Mouse (Mus musculus) gastrocnemius, postnatal 10 days (tissue): Measurements from ENCODE around the gene Mkln1. TPM values are rescaled to one million over a fixed set of nuclear protein-coding genes. Genes with fewer than 3 reads are reported as not detected.

Experiments
- DNase-seq: peaks from one replicate; pipeline ENCODE4 v3.0.0; 2021; ENCODE audit warnings: mixed read lengths
- total RNA-seq, 2 experiments: library from RNA; stranded (reverse); gene quantifications; 2 replicates each; pipeline ENCODE4 v1.2.3; 2021

Mkln1 gene
- total RNA-seq, 2 experiments from 2014 or later: 104 to 118 TPM

- no peak for DNase-seq
Observed at GRCm38 (mm10) chr6:31397775-31398430, 632 bp upstream of the Mkln1 start.

GRCm38 (mm10) chr6:31399206-31399549 lies 643 bp downstream of the Mkln1 start:
- no peak for DNase-seq

- DNase-seq: peak; percentile 26
Observed at GRCm38 (mm10) chr6:31399566-31399965, 1.0 kb downstream of the Mkln1 start.

- DNase-seq: no peak
Observed at GRCm38 (mm10) chr6:31411017-31411416, 12.5 kb downstream of the Mkln1 start.

- DNase-seq: no peak
Observed at GRCm38 (mm10) chr6:31412487-31412886, 14.0 kb downstream of the Mkln1 start.

- no peak for DNase-seq
Observed at GRCm38 (mm10) chr6:31413556-31413955, 15.0 kb downstream of the Mkln1 start.

- no peak for DNase-seq
Observed at GRCm38 (mm10) chr6:31414303-31414702, 15.8 kb downstream of the Mkln1 start.

GRCm38 (mm10) chr6:31425428-31425827 lies 26.9 kb downstream of the Mkln1 start:
- no peak for DNase-seq

GRCm38 (mm10) chr6:31437264-31437663 lies 38.7 kb downstream of the Mkln1 start:
- DNase-seq: no peak

GRCm38 (mm10) chr6:31445258-31445657 lies 46.7 kb downstream of the Mkln1 start:
- DNase-seq: no peak

GRCm38 (mm10) chr6:31453735-31454134 lies 55.2 kb downstream of the Mkln1 start:
- no peak for DNase-seq

- no peak for DNase-seq
Observed at GRCm38 (mm10) chr6:31455376-31455775, 56.8 kb downstream of the Mkln1 start.

- no peak for DNase-seq
Observed at GRCm38 (mm10) chr6:31456988-31457387, 58.5 kb downstream of the Mkln1 start.

GRCm38 (mm10) chr6:31469431-31469830 lies 70.9 kb downstream of the Mkln1 start:
- no peak for DNase-seq

GRCm38 (mm10) chr6:31478221-31478620 lies 79.7 kb downstream of the Mkln1 start:
- no peak for DNase-seq

- DNase-seq: no peak
Observed at GRCm38 (mm10) chr6:31480008-31480407, 81.5 kb downstream of the Mkln1 start.

GRCm38 (mm10) chr6:31486601-31487000 lies 88.1 kb downstream of the Mkln1 start:
- no peak for DNase-seq

GRCm38 (mm10) chr6:31489950-31490349 lies 91.4 kb downstream of the Mkln1 start:
- DNase-seq: no peak

- no peak for DNase-seq
Observed at GRCm38 (mm10) chr6:31495122-31495731, 96.7 kb downstream of the Mkln1 start.

- DNase-seq: no peak
Observed at GRCm38 (mm10) chr6:31496227-31496626, 97.7 kb downstream of the Mkln1 start.

- no peak for DNase-seq
Observed at GRCm38 (mm10) chr6:31499836-31500235, 101.3 kb downstream of the Mkln1 start.

GRCm38 (mm10) chr6:31500260-31500659 lies 101.7 kb downstream of the Mkln1 start:
- no peak for DNase-seq

GRCm38 (mm10) chr6:31500691-31501090 lies 102.2 kb downstream of the Mkln1 start:
- no peak for DNase-seq

- DNase-seq: no peak
Observed at GRCm38 (mm10) chr6:31502614-31503013, 104.1 kb downstream of the Mkln1 start.
